Mouse (Mus musculus) induced T-regulatory cell, adult 2 months (primary cell): Measurements from ENCODE around the gene Mfsd14a.

Experiments used
- DNase-seq: peaks from one replicate; pipeline ENCODE4 v3.0.0-alpha.2; 2012; ENCODE audit warnings: low read depth

Mfsd14a gene

DNA sequence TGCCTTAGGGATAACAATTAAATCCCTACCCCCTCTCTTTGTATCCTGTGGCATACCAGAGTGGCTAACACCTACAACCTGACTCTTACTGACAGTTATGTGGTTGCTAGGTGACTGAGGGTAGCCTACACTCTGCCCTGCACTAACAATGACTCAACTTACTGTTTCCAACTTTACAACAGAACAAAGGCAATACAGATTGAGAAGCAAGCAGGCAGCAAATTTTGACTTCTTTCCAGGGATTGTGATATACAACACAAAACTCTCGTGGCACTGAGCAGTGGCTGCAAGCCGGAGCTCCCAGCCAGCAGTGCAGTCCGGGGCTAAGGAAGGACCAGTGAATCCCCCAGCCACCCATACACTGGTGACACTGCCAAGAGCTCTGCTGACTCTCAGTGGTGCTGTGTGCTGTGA, 10.4 kb downstream of the Mfsd14a start:
- peak; percentile 26 for DNase-seq

DNA sequence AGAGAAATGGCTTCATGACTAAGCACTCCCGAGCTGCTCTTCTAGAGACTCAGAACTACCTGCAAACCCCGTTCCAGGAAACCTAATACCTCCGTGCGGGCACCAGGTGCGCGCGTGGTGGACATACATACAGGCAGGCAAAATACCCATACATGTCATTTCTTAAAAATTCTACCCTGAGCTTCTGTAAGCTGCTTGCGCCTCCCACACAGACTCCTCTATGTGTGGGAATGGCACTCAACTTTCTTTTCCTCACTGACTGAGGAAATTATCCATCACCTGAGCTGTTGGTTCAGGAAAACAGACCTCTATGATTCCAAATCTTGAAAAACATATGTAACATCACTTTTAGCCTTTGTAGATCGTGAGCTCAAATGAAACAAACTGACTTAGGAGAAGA, 11.8 kb downstream of the Mfsd14a start:
- no peak for DNase-seq

DNA sequence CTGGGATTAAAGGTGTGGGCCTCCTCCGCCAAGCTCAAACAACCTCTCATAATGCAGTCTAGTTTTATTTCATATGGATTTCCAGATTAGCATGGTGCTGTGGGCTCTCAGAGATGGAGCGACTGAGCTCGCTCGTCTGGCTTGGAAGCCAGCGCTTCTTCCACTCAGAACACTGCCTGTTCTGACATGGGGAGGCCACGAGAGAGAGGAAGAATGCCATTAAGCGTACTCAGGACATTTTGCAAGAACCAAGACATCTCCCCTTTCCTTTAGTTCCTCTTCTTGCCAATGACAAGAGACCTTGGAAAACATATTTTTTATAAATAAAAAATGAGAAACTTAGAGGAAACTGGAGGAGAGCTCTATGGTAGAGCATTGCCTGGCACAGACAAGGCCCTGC, 13.7 kb downstream of the Mfsd14a start:
- DNase-seq, result no peak

DNA sequence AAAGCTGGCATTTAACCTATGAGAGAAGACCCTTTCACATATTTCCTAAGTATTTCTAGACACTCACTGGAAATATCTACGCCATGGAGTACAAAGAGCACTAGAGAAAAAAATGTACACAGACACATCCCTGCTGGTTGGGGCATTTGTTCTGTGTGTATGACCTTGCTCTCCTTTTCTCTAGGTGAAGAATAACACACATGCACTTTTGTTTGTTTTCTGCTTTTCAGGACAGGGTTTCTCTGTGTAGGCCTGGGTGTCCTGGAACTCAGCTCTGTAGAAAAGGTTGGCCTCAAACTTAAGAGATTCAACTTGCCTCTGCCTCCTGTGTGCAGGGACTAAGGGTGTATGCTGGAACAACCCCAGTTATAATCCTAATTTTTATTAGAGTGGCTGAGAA, 16.1 kb downstream of the Mfsd14a start:
- DNase-seq, result no peak

DNA sequence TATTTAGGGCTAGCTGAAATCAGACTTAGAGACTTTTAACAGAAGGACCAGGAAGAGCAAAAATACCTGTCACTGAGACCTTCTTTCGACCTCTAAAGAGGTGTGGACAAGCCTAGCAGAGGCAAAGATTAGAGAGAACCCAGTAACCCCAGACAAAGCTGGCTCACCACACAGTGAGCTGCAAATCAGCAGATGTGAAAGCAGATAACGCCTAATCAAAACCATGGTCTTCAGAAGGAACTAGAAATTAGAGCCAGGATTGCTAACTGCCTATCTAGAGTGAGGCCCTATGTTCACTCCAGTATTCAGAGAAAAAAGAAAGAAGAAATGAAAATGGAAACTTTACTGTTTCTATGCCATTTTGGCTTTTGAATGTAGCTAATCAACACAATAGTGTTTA, 20.1 kb downstream of the Mfsd14a start:
- DNase-seq, result no peak

DNA sequence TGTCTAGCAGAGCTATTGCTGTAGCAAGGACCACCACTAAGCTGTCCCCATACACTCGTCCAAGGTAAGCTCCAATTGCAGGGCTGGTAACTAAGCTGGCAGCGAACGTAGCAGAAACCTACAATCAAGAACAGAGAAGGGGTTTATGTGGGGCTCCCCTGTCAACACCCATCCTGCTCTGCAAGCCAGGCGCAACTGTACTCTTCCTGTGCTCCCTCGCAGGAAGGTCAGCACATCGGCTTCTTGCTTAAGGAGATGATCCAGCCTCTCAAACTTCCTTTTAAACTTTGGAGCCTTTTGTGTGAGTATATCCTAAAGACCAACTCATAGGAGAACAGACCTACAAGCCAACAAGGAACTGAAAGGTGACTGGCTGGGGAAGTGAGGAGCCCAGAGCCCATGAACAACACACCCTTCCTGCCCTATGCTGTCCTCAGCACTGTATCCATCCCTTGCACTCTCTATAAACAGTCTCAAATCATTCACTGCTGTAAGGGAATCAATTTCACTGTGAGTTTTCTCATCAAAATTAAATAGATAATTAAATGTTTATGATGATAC, 20.6 kb downstream of the Mfsd14a start:
- DNase-seq, result no peak

DNA sequence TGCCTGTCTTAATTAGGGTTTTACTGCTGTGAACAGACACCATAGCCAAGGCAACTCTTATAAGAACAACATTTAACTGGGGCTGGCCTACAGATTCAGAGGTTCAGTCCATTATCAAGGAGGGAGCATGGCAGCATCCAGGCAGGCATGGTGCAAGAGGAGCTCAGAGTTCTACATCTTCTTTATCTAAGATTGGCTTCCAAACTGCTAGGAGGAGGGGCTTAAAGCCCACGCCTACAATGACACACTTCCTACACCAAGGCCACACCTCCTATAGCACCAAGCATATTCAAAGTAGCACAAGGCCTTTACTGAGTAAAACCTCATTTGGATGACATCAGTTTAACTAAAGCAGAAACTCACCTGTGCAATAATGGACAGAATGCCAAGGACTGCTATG, 22.5 kb downstream of the Mfsd14a start:
- DNase-seq, result peak; percentile 44

DNA sequence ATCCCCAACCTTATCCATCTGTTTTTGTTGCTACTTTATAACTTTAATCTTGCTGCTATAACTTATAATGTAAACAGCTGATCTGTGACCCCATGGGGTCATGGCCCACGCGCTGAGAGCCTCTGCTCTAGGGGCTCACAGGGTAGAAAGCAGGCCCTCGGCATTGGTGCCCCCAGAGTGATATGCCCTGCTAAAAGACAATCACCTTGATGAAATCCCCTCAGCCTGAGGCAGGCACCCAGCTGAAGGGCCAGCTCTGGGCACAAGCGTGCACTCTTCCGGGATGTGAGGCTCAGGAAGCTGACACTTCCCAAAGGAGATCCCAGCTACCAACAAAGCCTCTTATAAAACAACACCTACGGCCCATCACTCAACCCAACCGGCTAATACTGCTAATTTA, 23.9 kb downstream of the Mfsd14a start:
- no peak for DNase-seq

DNA sequence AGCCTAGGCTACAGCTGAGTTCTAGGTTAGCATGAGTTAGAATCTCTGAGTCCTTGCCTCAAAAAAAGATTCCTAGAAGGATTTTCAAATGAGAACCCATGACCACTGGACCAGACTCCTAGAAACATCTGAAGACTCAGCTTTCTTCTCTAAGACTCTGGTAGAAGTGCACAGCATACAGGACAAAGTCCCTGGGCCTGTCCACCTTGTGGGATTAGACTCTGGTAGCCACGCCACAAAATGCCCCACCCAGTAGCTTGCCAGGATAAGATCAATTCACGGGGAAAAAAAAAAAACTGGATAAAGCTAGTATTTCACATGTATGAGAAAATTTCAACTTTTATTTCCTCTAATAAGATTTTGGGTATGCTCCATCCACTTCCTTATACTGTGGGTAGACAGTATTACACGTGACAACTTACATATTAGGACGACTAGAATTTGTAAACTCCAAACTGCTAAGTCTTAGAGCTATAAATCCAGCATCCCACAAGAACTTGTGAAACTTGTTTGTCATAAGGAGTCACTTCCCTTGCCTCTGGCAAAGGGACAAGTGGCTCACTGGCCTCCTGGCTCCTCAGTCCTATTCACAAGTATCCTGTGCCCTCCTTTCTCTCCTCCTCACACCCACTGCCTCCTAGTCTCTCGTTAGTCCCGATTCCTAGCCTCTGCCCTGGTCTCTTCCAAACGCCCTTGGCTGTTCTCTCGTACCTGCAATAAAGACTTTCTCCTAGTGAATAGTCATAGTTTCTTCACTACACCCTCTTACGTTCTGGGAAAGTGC, 24.6 kb downstream of the Mfsd14a start:
- DNase-seq, result no peak

DNA sequence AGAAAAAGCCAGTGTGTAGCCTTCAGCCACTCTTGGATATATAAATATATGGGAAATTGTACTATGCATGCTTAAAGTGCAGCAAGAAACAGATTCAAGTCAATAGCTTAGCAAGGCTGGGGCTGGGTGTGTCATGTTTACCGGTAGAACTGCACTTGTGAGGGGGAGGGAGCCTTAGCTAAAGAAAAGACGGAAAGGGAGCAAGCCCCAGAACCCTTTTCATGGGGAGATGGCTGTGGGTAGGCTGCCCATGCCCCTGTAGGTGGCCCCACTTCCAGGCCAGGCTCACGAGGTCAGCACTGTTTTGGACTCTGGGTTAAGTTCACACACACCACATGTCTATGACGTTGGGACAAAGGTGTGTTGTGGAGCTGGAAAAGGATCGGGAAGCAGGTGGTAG, 26.7 kb downstream of the Mfsd14a start:
- DNase-seq, result no peak

DNA sequence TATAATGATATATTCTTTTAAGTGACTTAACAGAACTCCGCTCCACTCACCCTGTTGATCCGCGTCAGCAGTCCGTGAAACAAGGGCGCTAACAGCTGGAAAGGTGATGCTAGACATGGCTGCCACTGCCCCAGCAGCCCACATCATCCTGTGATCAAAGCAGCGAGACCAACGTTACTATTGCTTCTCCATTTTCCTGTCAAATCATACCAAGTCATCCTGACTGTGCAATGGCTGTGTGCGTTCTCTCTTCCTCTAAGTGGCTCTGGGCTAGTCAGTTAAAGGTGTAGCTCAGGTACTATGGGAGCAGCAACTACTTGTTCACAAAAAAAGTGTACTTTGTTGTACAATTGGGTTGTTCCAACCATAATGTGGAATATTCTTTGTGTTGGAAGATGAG, 27.6 kb downstream of the Mfsd14a start:
- no peak for DNase-seq

DNA sequence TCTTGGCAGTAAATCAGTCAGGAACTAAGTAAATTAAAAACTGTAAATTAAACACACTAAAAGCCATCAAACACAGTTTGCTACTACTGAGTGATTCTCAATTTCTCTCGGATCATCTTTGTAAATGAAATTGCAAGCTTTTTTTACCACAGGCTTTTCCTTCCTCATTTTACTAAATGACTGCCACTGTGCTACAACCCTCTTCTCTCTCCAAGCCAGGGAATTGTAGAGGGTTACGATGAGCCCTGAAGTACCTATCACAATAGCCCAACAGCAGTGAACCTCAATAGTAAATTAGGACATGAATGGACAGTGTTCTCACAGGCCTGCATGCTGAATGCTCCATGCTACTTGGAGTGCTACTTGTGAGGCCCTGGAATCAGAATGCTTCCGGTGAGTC, 28.4 kb downstream of the Mfsd14a start:
- DNase-seq, result no peak

DNA sequence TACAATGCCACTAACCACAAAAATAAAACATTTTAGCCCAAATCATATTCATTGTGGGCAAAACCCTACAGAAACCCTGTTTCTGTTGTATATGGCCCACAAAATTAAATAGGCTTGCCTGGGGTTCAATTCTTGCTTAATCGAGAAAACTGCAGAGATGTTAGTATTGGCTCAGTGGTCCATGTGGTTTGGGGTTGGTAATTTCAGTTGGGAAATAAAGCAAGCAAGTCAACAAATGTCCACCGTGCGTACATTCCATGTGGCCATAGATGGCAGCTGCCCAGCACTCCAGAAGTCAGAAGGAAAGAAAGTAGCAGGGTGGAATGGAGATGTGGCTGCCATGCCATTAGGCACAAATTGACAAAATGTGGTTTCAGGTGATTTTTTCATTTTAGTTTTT, 29.5 kb downstream of the Mfsd14a start:
- DNase-seq, result no peak

DNA sequence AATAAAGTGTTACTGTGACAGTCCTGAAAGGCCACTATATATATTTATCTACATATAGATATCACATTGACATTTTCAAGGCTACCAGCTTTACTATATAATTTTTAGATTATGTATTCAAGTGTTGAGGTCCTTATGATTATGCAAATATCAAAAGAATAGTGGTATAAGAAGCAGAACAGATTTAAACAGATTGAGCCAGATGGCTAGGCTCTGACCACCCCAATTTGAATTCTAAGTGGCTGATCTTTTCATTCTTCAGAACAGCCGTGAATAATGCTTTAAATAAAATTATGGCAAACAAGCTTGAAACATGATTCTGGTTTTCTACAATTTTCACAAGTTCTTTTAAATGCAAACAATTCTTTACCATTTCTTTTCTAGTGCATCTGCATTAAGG, 31.0 kb downstream of the Mfsd14a start:
- DNase-seq, result no peak

DNA sequence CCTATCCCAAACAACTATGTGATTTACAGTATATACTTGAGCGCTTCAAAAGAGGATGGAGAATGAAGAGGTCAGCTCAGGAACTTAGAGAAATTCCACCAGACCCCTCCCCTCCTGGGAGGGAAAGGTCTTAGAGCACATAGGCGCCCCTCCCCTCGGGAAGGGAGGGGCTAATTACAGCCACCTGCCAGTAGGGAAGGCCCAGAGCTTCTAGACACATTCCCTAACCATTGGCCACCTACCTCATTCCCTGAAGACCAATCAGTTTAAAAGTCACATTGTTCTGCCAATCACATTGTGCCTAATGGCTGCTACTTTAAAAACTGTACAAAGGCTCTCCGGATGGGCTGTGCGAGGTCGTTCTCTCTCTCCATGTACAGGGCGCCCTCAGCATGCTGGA, 39.8 kb downstream of the Mfsd14a start:
- no peak for DNase-seq

DNA sequence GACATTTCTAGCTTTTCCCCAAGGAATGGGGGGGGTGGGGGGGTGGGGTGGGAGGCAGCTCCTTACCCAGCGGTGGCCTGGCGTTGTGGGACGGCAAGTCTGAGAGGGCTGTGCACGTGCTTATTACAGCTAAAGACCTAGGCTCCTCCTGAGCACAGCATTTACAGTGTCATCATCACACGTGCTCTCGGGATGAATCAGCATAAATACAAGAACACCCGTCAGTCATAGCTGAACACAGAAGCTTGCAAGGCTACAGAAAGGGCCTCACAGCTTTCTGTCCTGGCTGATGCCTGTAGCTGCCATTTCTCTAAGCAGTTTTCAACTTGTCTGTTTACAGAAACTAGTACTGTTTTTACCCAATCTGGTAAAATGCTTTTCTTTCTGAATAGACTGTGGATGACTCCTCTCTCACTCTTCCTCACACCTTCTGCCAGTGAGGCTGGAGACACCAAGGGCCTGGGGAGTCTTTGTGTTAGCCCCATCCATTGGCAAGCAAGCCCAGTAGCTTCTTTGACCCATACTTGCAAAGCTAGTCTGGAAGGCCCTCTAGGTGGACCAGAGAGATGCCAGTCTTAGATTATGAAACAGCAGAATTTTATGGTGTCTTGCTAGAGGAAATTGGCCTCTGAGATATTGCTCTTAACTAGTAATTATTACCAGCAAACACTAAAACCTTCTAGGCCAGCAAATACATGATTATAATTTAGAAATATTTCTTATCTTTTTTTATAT, 41.7 kb downstream of the Mfsd14a start:
- DNase-seq, result no peak

DNA sequence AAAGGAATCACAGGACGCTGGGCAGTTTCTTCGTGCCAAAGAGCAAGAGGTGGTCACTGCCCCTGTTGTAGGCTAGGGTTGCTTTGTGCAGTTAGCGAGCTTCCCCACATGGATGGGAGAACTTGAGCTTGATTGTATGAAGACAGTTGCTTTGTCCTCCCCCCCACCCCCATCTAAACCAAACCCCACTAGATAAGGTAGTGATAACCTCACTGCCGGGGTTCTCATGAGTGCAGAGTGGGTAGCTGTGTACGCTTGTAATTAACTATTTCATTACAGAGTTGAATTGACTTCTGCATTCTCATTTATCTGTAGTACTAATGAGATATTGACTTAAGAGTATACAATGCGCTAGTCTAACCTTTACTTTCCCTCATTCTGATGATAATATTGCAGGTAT, 43.6 kb downstream of the Mfsd14a start:
- no peak for DNase-seq

DNA sequence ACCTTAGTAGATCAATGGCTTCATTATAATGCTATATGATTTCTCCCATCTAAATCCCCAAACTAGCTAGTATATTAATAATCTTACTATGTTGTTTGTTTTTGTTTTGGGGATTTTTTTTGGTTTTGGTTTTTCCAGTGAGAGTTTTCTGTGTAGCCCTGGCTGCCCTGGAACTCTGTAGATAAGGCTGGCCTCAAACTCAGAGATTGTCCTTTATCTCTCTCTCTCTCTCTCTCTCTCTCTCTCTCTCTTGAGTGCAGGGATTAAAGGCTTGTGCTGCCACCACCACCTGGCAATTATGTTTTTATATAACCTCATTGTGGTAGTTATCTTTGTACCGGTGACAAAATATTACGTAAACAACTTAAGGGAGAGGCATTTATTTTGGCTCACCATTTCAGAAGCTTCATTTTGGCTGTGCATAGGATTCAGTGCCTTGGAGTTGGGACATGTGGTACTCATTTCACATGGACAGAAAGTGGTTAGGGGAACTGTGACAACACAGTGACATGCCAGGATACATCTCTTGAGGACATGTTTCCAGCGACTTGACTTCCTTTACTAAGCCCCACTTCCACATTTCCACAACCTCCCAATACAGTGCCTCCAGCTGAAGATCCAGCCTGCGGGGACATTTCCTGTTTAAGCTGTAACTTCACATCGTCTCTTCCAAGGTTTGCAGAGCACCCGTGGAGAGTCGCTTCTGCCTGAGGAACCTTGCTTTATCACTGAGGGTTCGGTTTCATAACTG, 47.0 kb downstream of the Mfsd14a start:
- no peak for DNase-seq

DNA sequence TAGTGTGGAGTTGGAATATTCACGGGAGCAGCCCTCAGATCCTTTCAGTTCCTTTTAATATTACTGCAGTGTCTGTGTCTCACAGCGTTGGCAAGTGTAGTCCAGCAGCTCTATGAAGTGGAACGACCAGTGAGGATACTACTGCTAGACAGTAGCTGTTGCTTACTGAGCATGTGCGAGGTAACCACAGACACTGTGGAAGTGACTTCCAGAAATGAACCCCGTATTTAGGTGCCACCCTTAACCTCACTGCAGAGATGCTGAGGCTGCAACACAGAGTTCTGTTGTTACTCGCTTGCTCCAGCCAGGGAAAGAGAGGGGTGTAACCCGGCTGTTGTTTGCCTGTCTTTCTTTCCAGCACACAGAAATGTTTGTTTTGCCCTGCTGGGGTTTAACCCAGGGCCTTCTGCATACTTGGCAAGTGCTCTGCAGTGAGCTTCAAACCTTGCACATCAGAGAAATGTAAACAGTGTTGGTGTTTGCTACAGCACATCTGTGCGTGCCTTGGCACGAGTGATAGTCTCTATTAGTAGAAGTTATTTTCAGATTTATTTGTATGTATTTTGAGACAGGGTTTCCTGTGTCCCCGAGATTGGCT, 48.1 kb downstream of the Mfsd14a start, which contains the start of gene Trmt13:
TSS of gene Trmt13 (minus strand) at position 293 of the 598 bp plus-strand sequence.
- DNase-seq, result no peak

DNA sequence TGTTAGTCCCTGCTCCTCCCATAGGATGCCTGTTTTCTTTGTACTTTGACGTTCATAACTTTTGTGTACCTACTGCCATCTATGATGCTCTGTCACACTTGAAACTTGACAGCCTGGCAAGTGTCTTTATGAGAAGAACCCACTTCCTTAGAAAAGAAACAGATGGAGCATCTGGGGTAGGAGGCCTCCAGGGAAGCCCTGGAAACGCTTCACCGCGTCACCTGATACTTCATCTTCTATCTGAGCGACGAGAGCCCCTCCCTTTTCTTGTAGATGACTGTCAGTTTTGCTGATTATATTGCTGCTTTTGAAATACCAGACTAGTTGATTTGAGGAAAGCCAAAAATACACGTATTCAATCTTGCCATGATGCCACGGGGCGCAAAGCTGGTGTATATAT, 57.9 kb downstream of the Mfsd14a start:
- DNase-seq, result no peak

DNA sequence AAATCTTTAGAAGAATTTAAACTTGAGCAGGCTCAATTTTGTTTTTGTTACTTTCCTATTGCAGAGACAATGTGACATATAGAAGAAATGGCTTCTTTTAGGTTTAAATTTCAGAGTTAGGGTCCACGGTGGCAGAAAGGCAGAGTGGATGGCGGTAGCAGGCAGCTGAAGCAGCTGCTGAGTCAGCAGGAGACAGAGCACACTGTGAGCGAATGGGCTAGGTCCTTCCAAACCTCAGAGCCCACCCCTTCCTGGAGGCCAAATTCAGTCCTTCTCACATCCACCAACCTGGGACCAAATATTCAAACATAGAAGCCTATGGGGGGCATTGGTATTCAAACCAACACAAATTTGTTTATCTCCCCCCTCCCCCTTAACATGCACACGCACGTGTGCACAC, 60.7 kb downstream of the Mfsd14a start:
- DNase-seq, result no peak

DNA sequence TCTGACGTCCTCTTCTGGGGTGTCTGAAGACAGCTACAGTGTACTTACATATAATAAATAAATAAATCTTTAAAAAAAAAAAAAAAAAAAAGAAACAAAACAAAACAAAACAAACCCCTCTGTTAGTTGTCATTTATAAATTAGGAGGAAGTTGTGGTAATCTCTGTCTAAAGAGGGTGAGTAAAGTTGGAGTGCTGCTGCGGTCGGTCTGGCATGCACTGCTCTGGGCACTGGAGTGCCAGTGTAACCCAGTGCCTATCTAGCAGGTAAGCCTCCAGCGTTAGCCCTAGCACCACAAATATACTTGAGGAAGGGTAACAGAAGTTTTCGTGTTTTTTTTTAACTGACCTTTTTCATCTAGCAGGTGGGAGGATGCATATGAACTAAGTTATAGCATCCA, 61.5 kb downstream of the Mfsd14a start:
- no peak for DNase-seq
